ENCODE assay signal across 8 mouse cellular contexts in genomic region chr6:88812886-88813285, GRCm38 (mm10). TPM values are rescaled to one million over a fixed set of nuclear protein-coding genes. Genes with fewer than 3 reads are reported as not detected.
A peak's percentile ranks its signal among the peaks of the same experiment; 100 is the strongest.
DNase-seq lines count a peak whose midpoint lies in the region; ATAC-seq and TF ChIP-seq lines count a peak whose summit lies in the region.

No protein-coding gene starts in this region.

- peaks cover 3% of the 10 kb centered on the region for H3K36me3 ChIP-seq in heart, adult 2 months (ENCODE audit: control insufficient read depth, insufficient read depth, low read length)
- no peaks in the 10 kb centered on the region for H3K36me3 ChIP-seq in heart, embryonic 11.5 days (ENCODE audit: control insufficient read depth, insufficient read depth, low read length)
- 0 out of 2 replicates have a peak, but pooled peaks cover 7% of the 10 kb centered on the region for H3K36me3 ChIP-seq in lung, embryonic 14.5 days (ENCODE audit: insufficient read depth)

- no peaks in the 10 kb centered on the region for H3K27me3 ChIP-seq in heart, adult 2 months (ENCODE audit: control insufficient read depth, insufficient read depth, low read length)
- H3K27me3 ChIP-seq in heart, embryonic 11.5 days (ENCODE audit: control insufficient read depth, insufficient read depth, low read length), result no peaks in the 10 kb centered on the region
- no peaks in the 10 kb centered on the region for H3K27me3 ChIP-seq in lung, embryonic 14.5 days (ENCODE audit: insufficient read depth, low read length)

- H3K27ac ChIP-seq in heart, adult 2 months, result peak overlapping the region; percentile 75
- no peak overlapping the region for H3K27ac ChIP-seq in heart, embryonic 11.5 days (ENCODE audit: low read depth, low read length)
- H3K27ac ChIP-seq in lung, embryonic 14.5 days (ENCODE audit: low read depth), result no peak overlapping the region

- H3K4me3 ChIP-seq in heart, adult 2 months, result no peak overlapping the region
- H3K4me3 ChIP-seq in heart, embryonic 11.5 days (ENCODE audit: low read depth, low read length), result no peak overlapping the region
- no peak overlapping the region for H3K4me3 ChIP-seq in lung, embryonic 14.5 days (ENCODE audit: low read depth, low read length)

- TF ChIP-seq POLR2A in heart, adult 2 months (IDR thresholded peaks at IDR 0.05; ENCODE audit: insufficient read depth, low read depth, low read length), result no peak

- 81% methylated on average over 3 of the region's 3 CpGs for WGBS in heart, adult 2 months
- WGBS in heart, embryonic 11.5 days (ENCODE audit: insufficient replicate concordance), result 70% methylated on average over 3 of the region's 3 CpGs
- WGBS in lung, embryonic 14.5 days, result 81% methylated on average over 3 of the region's 3 CpGs

- ATAC-seq in heart, embryonic 11.5 days (replicated peaks; ENCODE audit: insufficient number of reproducible peaks, low FRiP score, low TSS enrichment), result no peak
- peak; percentile 56; the same call in 1 of the 2 replicates for ATAC-seq in erythroid progenitor cell, adult 5-6 weeks (replicated peaks; ENCODE audit: low FRiP score, poor library complexity, severe bottlenecking)
- ATAC-seq in lung, embryonic 14.5 days (ENCODE audit: insufficient read depth), result no peak

- peak; percentile 87 for TF ChIP-seq CTCF in heart, adult 2 months (IDR thresholded peaks at IDR 0.05)
- TF ChIP-seq CTCF in lung, embryonic 14.5 days (IDR thresholded peaks at IDR 0.05; ENCODE audit: low read depth), result peak; percentile 76

- intact Hi-C loops in heart, adult 2 months (cut with DNase I), result loop anchor here (5.0 kb wide), 1 partner anchor 86 kb away; no protein-coding TSS in a partner anchor

- H3K9me3 ChIP-seq in heart, embryonic 11.5 days (replicated peaks; ENCODE audit: control insufficient read depth, low read length), result no peaks in the 10 kb centered on the region
- H3K9me3 ChIP-seq in lung, embryonic 14.5 days (ENCODE audit: low read depth, low read length), result no peaks in the 10 kb centered on the region

- DNase-seq in heart, adult 2 months, result peak; percentile 41 to 44
- peak; percentile 66 for DNase-seq in 416B (ENCODE audit: low read depth)
- peak; percentile 37 for DNase-seq in T-cell, adult 2 months (ENCODE audit: low spot score)
- DNase-seq in lung, embryonic 14.5 days, result peak; percentile 82
- peak; percentile 40 to 46 for DNase-seq in thymus, postnatal 36 days
- DNase-seq in gastrocnemius, postnatal 10 days, result no peak

- H3K4me2 ChIP-seq in heart, embryonic 11.5 days, result no peak overlapping the region
- no peak overlapping the region for H3K4me2 ChIP-seq in lung, embryonic 14.5 days

- no peaks in the 10 kb centered on the region for H3K79me2 ChIP-seq in heart, adult 2 months (replicated peaks; ENCODE audit: control insufficient read depth, insufficient read depth, low read length)

- no peak for TF ChIP-seq EP300 in heart, adult 2 months (IDR thresholded peaks at IDR 0.05; ENCODE audit: insufficient read depth, low read depth, low read length)

- H3K9ac ChIP-seq in heart, adult 2 months (ENCODE audit: low read depth, low read length), result no peak overlapping the region
- H3K9ac ChIP-seq in heart, embryonic 11.5 days (ENCODE audit: low read depth, low read length), result no peak overlapping the region
- H3K9ac ChIP-seq in lung, embryonic 14.5 days, result no peak overlapping the region

- peaks cover 23% of the 10 kb centered on the region for H3K4me1 ChIP-seq in heart, adult 2 months (ENCODE audit: control insufficient read depth, insufficient read depth, low read length)
- peaks cover 3% of the 10 kb centered on the region; the same call in 1 of the 2 replicates for H3K4me1 ChIP-seq in heart, embryonic 11.5 days (ENCODE audit: control insufficient read depth, insufficient read depth, low read length)
- H3K4me1 ChIP-seq in lung, embryonic 14.5 days (ENCODE audit: insufficient read depth), result peaks cover 7% of the 10 kb centered on the region; the same call in 1 of the 2 replicates

RNA-seq across cellular contexts. Expression of gene Abtb1, which starts 28.9 kb away (rescaled TPM):
- 10 to 100 TPM; 19.7 to 22.7 TPM for total RNA-seq in heart, adult 2 months (2021)
- polyA plus RNA-seq in heart, adult 2 months (2012; rRNA removed), result 46.2 and 46.7 TPM in 2 replicates
- 16.0 and 18.2 TPM in 2 replicates for polyA plus RNA-seq in heart, embryonic 11.5 days (2014; fragmentation: Nextera tagmentation; extraction: Ambion mirVana)
- 49.4 and 49.9 TPM in 2 replicates for total RNA-seq in erythroid progenitor cell, adult 5-6 weeks (2015; ENCODE audit: low replicate concordance)
- total RNA-seq in erythroid progenitor cell, adult 5-6 weeks (2017; ENCODE audit: low replicate concordance), result 112 and 178 TPM in 2 replicates
- polyA plus RNA-seq in lung, embryonic 14.5 days (2014; fragmentation: Nextera tagmentation; extraction: Ambion mirVana), result 29.5 and 34.7 TPM in 2 replicates
- total RNA-seq in gastrocnemius, postnatal 10 days (2021), result 10 to 100 TPM; 15.6 to 17.9 TPM
